Mouse (Mus musculus) intestine, postnatal 0 days (tissue): ENCODE measurements at regions not wholly inside any gene's neighbourhood (a gene's known extent, or its start where the extent isn't known, plus 50 kb on each side); places are given as distances from the start of the nearest gene placed in this dataset.
"Not testable (repeated sequence)": the region's sequence is repeated elsewhere in the genome, so short reads cannot be mapped to it uniquely, and the experiment has no call there.

Experiments
- ATAC-seq: fragments of 200-750 bp; cut with Nextera tagmentation; 2 replicates; pipeline ENCODE4 v1.8.0; 2017; ENCODE audit warnings: mild to moderate bottlenecking, moderate TSS enrichment, moderate library complexity
- H3K27ac ChIP-seq: fragments of 300-500 bp; sonication (generic); 2 replicates; pipeline ENCODE4 v1.5.1; 2014; ENCODE audit warnings: mild to moderate bottlenecking, low read depth, low read length, moderate library complexity
- H3K27me3 ChIP-seq: fragments of 300-500 bp; sonication (generic); replicated peaks from 2 replicates; pipeline ENCODE4 v1.6.1; 2014; ENCODE audit warnings: low read length, mixed read lengths; ENCODE audit not compliant: control insufficient read depth, insufficient read depth
- H3K36me3 ChIP-seq: fragments of 300-500 bp; sonication (generic); 2 replicates; pipeline ENCODE4 v1.6.1; 2014; ENCODE audit warnings: mild to moderate bottlenecking, moderate library complexity; ENCODE audit not compliant: control insufficient read depth, insufficient read depth
- H3K4me1 ChIP-seq: fragments of 300-500 bp; sonication (generic); replicated peaks from 2 replicates; pipeline ENCODE4 v1.6.1; 2014; ENCODE audit warnings: antibody characterized with exemption, low read length, mixed read lengths; ENCODE audit not compliant: control insufficient read depth, insufficient read depth
- H3K4me2 ChIP-seq: fragments of 300-500 bp; sonication (generic); replicated peaks from 2 replicates; pipeline ENCODE4 v1.6.1; 2014; ENCODE audit warnings: low read depth, mild to moderate bottlenecking, moderate library complexity
- H3K4me3 ChIP-seq: fragments of 300-500 bp; sonication (generic); 2 replicates; pipeline ENCODE4 v1.5.1; 2014; ENCODE audit warnings: low read depth, low read length
- H3K9ac ChIP-seq: fragments of 300-500 bp; sonication (generic); 2 replicates; pipeline ENCODE4 v1.6.1; 2014; ENCODE audit warnings: mild to moderate bottlenecking, low read depth, low read length
- H3K9me3 ChIP-seq: fragments of 300-500 bp; sonication (generic); 2 replicates; pipeline ENCODE4 v1.6.1; 2016; ENCODE audit warnings: mixed run types; ENCODE audit not compliant: control insufficient read depth
- CTCF ChIP-seq: sonication (generic); IDR thresholded peaks from 2 replicates; pipeline ENCODE4 v1.5.1; 2016; ENCODE audit warnings: low read depth, mild to moderate bottlenecking, control low read depth, antibody characterized with exemption, moderate library complexity
- WGBS: fragments of 180-500 bp; shearing (Covaris S2); extraction: QIAGEN DNeasy Blood & Tissue Kit; methylation state at CpG from one replicate; pipeline ENCODE4 v1.1.7; 2014; 5-methylcytosine and 5-hydroxymethylcytosine counted together

DNA sequence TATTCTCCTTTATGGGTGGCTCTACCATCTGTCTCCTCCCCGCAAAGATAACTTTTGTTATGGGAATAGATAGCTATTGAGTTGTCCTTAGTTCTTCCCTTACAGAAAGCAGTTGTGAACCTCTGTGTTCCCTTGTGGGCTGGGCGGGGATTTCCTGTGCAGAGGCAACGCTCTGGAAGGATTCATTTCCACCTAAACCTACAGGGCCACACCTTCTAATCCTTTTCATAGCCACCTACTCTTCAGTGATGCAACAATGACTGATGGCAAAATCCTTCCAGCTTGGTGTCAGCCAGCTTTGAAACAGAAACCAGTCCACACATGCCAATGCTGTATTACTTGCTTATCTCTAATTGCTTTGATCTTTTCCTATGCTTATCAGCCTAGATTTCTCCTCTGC is 176.6 kb upstream of the Thpo start:
- 61% methylated on average over 3 of the region's 3 CpGs for WGBS
- peak; percentile 51; the same call in 1 of the 2 replicates for ATAC-seq

GRCm38 (mm10) chr16:20908467-20909351 is 174.4 kb upstream of the Thpo start:
- H3K36me3 ChIP-seq, H3K27ac ChIP-seq, H3K27me3 ChIP-seq, H3K9ac ChIP-seq, H3K9me3 ChIP-seq, H3K4me1 ChIP-seq: not testable (repeated sequence)
- Histone ChIP-seq H3K4me3 (0 out of 2 replicates have a peak overlapping the region, but pooled peaks have one; percentile 7), H3K4me2 (peak overlapping the region; percentile 61)
- 21% methylated on average over 16 of the region's 18 CpGs for WGBS
- ATAC-seq = 0 out of 2 replicates have a peak, but pooled peaks have one; percentile 28
- peak; percentile 64 for TF ChIP-seq CTCF

More for the DNA sequence above, 176.6 kb upstream of the Thpo start:
- not testable (repeated sequence) for H3K4me3 ChIP-seq, H3K36me3 ChIP-seq, H3K27me3 ChIP-seq, H3K4me1 ChIP-seq, H3K9me3 ChIP-seq, H3K9ac ChIP-seq, H3K4me2 ChIP-seq, H3K27ac ChIP-seq

- no peak overlapping the region for H3K27ac ChIP-seq
- ATAC-seq = no peak
- no peak overlapping the region for H3K4me2 ChIP-seq
- peak; percentile 66 for TF ChIP-seq CTCF
- no peaks in the 10 kb centered on the region for H3K9me3 ChIP-seq
- no peak overlapping the region for H3K4me3 ChIP-seq
- no peaks in the 10 kb centered on the region for H3K36me3 ChIP-seq
- no peaks in the 10 kb centered on the region for H3K4me1 ChIP-seq
- 48% methylated on average over 2 of the region's 2 CpGs for WGBS
- no peak overlapping the region for H3K9ac ChIP-seq
- no peaks in the 10 kb centered on the region for H3K27me3 ChIP-seq
Measured at GRCm38 (mm10) chr16:20895734-20896133, 161.4 kb upstream of the Thpo start.

DNA sequence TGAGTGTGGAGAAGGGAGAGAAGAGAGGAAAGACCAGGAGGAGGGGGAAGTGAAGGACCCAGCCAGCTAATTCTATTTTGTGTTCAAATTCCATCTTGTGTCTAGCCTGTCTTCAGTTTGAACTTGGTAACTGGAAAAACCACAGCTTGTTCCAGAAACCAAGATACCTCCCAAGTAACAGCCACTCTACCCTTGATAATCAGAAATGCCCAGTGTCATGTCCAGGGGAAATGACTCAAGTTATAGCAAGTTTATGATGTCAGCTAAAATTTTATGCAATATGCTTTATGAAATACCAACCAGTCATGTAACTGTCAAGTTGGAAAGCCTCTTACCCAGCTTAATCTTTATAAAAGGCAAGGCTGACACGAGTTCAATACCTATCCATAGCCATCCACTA is 137.4 kb upstream of the Thpo start:
- Histone ChIP-seq H3K27me3 (no peaks in the 10 kb centered on the region), H3K36me3 (no peaks in the 10 kb centered on the region), H3K4me3 (no peak overlapping the region), H3K27ac (no peak overlapping the region), H3K4me1 (no peaks in the 10 kb centered on the region; the same call in 1 of the 2 replicates), H3K9ac (no peak overlapping the region), H3K4me2 (no peak overlapping the region), H3K9me3 (no peaks in the 10 kb centered on the region)
- no peak for TF ChIP-seq CTCF
- WGBS = 35% methylated on average over 1 of the region's 1 CpGs
- no peak for ATAC-seq

DNA sequence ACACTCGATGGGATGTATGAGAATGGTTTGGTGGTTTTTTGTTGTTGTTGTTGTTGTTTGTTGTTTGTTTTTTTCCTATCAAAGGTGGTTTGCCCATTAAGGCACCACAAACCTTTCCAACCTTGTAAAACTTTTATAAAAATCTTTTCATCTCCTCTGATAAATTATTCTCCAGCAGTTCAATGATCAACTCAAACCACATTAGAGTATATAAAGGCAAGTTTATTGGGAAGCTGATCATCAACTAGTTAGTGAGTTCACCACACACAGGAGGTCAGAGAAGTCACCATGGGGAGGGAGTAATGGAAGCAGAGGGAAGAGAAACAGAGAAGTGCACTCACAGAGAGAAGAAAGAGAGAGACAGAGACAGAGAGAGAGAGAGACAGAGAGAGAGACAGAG is 132.5 kb upstream of the Thpo start:
- Histone ChIP-seq H3K4me1 (no peaks in the 10 kb centered on the region), H3K27ac (no peak overlapping the region), H3K4me3 (no peak overlapping the region), H3K36me3 (no peaks in the 10 kb centered on the region), H3K27me3 (no peaks in the 10 kb centered on the region), H3K9me3 (no peaks in the 10 kb centered on the region), H3K9ac (no peak overlapping the region), H3K4me2 (no peak overlapping the region)
- TF ChIP-seq CTCF = no peak
- ATAC-seq = no peak
- 91% methylated on average over 1 of the region's 1 CpGs for WGBS

- Histone ChIP-seq H3K27ac (no peak overlapping the region), H3K4me2 (no peak overlapping the region), H3K9me3 (no peaks in the 10 kb centered on the region), H3K4me1 (no peaks in the 10 kb centered on the region), H3K9ac (no peak overlapping the region), H3K36me3 (no peaks in the 10 kb centered on the region), H3K4me3 (no peak overlapping the region), H3K27me3 (no peaks in the 10 kb centered on the region)
- no peak for TF ChIP-seq CTCF
- 95% methylated on average over 4 of the region's 4 CpGs for WGBS
- ATAC-seq = no peak
Measured at GRCm38 (mm10) chr16:20861256-20861655, 126.9 kb upstream of the Thpo start.

DNA sequence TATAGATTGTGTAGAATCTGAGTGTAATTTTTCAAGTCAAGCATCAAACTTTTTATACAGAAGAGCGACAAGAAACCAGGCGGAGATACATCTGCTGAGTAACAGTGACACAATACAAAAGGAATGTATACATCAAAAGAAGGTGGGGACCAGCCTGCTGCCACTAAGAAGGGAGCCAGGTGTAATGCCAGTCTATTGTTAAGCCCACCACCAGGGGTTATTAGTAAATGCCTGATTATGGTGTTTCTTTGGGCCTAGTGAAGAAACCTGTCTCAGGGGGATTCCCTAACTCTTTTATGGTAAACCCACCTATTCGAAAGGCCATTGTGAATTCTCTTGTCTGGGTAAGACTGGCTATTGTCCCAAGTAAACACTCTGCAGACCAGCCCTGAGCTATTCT is 126.3 kb upstream of the Thpo start:
- not testable (repeated sequence) for H3K9ac ChIP-seq, H3K27me3 ChIP-seq, H3K4me3 ChIP-seq, H3K9me3 ChIP-seq, H3K36me3 ChIP-seq, H3K4me2 ChIP-seq, H3K27ac ChIP-seq, ATAC-seq, H3K4me1 ChIP-seq
- 87% methylated on average over 3 of the region's 3 CpGs for WGBS
